Mouse (Mus musculus) cerebellum, adult 8-10 months (tissue): ENCODE results near the gene Lmntd1.
A peak's percentile ranks its signal among the peaks of the same experiment; 100 is the strongest.

Experiments
- DNase-seq: peaks from one replicate; pipeline ENCODE4 v3.0.0; 2022

Gene Lmntd1

DNA sequence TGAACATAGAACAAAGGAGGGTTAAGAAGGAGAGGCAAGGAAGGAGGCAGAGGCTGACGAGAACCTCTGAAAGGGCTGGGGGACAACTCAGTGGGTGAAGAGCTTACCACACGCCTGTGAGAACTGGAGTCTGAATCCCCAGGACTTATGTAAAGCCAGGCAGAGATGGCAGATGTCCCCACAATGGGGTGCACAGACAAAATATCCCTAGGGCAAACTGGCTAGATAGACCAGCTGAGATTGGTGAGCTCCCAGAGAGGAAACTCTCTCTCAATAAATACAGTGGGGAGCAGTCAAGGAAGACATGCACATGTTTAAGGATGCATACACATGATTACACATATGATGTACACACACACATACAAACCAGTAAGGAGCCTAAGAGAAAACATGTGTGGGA is 10.0 kb downstream of the Lmntd1 start:
- no peak for DNase-seq

DNA sequence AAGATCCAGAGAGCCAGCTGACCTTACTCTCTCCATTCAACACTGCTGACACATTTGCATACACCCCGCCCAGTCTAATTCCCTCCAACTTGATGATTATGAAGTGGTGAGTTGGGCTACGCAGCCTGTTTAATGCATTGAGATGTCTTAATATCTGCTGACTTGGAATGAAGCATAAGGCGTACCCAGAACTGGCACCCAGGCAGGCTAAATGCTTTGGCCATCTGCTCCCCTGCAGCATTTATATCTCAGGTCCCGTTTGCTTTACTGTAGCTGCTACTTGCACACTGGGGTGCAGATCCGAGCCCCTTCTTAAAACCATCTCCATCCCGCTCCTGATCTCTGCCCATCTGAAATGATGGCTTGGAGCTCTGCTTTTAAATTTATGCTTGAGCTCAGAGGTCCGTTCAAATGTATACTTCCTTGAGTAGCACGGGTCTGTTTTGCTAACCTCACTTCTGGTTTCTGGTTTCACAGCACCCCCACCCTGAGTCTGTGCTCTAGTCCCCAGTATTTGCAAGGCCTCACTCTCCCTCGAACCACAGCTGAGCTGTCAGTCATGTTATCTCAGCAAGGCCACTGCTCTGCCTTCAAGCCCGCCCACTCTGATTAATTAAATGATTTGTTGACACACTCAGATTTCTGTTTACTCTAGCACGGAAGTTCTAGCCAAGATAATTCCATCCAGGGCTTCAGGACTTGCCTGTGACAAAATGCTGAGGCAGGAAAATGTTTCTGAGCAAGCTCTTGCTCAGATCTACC is 15.1 kb downstream of the Lmntd1 start:
- DNase-seq, result peak; percentile 43

GRCm38 (mm10) chr6:145595905-145596304 is 18.2 kb downstream of the Lmntd1 start:
- DNase-seq, result no peak

DNA sequence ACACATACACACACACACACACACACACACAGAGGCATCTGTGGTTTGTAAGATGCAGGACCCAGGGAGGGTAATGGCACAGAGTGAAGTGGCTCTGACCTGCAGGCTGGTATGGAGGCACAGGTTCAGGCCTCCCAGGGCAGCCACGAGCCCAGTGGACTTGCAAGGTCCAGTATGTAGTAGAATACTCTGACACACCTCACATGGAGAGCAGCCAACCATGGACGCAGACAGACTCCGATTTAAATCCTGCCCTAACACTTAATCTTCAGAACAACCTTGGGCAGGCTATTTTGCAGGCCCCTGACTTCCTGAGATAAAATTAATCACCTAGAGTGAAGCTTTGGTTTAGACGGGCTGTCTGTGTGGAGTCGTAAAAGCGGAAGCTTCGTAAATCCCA is 20.1 kb downstream of the Lmntd1 start:
- DNase-seq, result no peak

GRCm38 (mm10) chr6:145592531-145592998 is 21.6 kb downstream of the Lmntd1 start:
- no peak for DNase-seq

DNA sequence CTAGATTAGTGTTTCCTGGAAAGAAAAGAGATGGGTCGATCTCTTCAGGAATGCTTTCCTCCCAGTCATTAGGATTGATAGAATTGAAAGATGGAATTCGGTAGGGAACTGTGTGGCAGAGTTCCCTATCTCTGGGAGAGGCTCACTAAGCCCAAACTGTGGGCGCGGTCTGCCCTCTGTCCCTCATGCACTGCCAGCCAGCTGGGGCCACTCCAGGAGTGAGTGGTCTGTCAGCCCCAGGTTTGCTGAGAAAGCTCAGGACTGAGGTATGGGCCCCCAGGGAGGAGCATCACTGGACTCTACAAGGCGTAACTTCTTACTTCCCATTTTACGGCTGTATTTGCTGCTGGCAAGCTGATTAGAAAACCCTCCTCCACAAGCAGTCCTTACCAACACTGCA is 22.1 kb downstream of the Lmntd1 start:
- DNase-seq, result no peak

- DNase-seq, result no peak
Measured at GRCm38 (mm10) chr6:145591578-145591977, 22.5 kb downstream of the Lmntd1 start.

- no peak for DNase-seq
Measured at GRCm38 (mm10) chr6:145590501-145591293, 23.4 kb downstream of the Lmntd1 start.

DNA sequence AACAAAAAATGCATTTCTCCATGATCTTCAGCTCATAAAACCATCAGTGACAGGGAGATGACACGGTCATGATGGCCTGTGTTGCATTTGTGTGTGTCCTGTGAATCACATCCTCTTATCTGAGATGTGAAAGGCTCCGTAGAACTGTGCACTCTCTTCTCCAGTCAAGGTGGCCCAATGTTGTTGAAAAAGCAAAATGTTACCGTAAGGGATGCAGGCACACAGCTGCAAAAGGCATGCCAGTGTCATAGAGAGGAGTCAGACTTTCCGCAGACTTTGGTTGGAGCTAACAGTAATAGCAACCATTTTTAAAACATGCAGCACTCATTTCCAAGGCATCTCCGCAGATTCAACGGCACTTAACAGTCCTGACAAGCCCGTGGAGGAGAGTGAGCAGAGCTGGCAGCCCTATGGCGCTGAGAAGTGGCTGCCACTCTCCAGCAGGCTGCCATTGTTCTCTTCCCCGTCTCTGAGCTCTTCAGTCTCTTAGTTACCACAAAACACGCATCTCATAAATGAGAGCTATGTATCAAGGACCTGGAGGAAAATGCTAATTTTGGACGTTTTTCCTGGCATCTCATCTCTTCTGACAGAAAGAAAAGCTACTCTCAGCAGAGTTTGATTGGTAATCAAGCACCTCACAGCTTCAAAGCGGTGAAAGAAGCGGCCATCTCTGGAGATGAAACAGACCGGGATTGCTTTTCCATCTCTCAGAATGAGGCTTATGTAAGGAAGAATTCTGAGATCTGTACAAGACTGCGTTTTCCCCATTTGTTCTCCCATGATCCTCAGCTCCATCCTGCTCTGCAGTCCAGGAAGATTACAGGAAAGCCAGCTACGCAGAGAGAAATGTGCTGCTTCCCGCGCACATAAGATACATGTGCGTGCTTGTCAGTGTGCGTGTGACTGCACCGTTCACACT is 28.8 kb downstream of the Lmntd1 start:
- DNase-seq, result no peak

DNA sequence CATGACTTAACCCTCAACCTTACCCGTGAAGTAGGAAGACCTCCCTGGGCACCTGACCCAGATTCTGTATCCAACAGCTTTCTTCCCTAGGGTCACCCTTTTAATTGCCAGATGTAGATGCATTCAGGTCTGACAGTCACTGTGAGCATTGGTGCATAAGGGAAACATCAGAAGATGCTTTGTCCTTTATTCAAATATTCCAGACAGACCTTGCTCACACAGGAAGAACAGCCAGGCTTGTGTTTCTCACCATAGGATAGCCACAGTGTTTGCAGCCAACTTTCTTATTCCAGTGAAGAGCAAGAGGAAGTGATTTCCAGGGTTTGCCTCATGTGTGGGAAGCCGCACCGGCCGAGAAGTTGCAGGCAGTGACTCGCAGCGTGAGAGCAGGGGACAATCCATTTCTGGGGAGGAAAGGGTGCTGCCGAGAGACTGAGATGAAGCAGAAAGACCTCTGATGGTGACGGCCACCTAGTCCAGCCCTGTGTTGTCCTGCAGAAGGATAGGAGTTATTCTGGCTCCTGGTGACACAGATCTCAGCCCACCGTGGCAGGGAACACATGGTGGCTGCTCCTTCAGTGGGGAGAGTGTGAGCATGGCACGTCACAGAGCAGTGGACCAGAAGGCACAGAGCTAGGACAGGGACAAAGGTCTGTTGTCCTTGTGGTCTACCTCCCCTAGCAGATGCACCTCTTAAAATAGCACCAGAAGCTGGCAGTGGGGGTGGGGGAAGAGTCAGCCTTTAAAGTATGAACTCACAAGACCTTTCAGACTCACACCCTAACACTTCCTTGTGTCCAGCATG is 32.6 kb downstream of the Lmntd1 start:
- DNase-seq, result no peak

DNA sequence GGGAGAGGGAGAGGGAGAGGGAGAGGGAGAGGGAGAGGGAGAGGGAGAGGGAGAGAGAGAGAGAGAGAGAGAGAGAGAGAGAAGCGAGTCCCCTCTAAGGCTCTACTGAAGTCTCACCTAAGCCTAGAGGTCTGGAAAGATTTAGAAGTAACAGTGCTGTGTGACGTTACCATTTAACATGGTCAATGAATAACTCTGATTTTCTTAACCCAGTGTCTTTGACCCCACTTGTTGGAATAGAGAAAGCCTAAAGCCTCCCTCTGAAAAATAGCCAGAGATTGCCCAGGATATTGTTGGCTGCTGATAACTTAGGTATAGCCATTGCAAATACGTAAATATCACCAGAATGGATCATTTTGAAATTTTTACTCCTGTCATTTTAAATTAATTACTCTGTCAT is 34.4 kb downstream of the Lmntd1 start:
- DNase-seq, result no peak

GRCm38 (mm10) chr6:145578457-145579185 is 35.5 kb downstream of the Lmntd1 start:
- no peak for DNase-seq

GRCm38 (mm10) chr6:145576762-145577161 is 37.4 kb downstream of the Lmntd1 start:
- no peak for DNase-seq

- DNase-seq, result peak; percentile 74
Measured at GRCm38 (mm10) chr6:145573250-145574013, 40.7 kb downstream of the Lmntd1 start.

DNA sequence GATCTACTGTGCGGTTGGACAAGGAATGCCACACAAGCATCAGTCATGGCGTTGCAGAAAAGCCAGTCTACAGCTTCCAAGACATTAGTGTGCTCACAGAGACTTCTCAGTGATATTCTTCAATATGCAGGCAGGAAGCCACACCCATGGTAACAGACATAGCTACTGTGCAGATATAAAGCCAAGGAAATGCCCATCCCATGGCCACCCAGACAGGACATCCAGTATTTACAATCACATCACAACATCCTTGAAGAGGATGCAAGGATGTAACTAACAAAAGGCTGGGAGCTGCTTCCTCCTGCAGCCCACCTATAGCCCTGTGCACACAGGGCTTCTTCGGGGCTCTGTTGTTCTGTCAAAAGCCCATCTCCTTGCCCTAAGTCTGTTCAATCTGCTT is 45.4 kb downstream of the Lmntd1 start:
- no peak for DNase-seq

- no peak for DNase-seq
Measured at GRCm38 (mm10) chr6:145567832-145568231, 46.3 kb downstream of the Lmntd1 start.

DNA sequence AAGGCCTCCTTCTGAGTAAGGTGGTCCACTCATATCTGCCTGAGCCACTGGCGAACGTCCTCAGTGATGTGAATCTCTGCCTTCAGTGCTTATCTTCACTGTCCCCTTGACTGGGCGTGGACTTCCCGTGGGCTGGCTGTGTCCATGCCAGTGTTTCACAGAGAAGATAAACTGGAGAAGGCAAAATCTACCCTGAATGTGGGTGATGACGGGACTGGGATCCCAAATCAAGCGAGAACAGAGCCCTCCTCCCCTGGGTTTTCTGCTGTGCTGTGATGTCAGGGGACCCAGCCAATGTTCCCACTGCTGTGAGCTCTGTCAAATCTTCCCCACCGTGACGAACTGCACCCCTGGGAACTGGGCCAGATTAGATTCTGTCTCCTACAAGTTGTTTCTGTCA is 46.8 kb downstream of the Lmntd1 start:
- no peak for DNase-seq

DNA sequence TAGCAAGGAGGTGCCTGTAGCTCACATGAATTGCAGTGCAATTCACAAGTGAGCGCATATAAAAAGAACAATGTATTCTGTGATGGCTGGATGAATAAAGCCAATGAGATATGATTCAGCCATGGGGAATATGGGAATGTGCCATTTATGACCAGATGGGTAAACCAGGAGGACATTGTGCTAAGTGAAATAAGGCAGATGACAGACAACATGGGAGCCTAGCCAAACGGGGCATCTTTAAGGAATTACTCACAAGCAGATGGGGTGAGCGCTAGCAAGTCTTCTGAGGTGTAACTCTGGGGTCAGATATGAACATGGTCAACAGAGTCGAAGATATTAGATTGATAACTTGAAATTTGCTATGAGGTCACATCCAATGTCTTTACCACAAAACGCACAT is 48.5 kb downstream of the Lmntd1 start:
- DNase-seq, result no peak

GRCm38 (mm10) chr6:145564671-145565070 is 49.4 kb downstream of the Lmntd1 start:
- DNase-seq, result no peak
